Mouse (Mus musculus) gonadal fat pad, adult 2 months (tissue): Measurements from ENCODE around the gene Tdrkh. TPM values are rescaled to one million over a fixed set of nuclear protein-coding genes. Genes with fewer than 3 reads are reported as not detected.

Source experiments
- DNase-seq: peaks from one replicate; pipeline ENCODE4 v3.0.0-alpha.2; 2012; ENCODE audit warnings: low read depth
- polyA plus RNA-seq: library from polyadenylated mRNA; depleted of rRNA; stranded (reverse); fragments of >200 nt; gene quantifications from 2 replicates; pipeline ENCODE4 v1.2.3, GENCODE M21; 2012

The Tdrkh gene
- polyA plus RNA-seq, 1 experiment, result 1.3 TPM

DNA sequence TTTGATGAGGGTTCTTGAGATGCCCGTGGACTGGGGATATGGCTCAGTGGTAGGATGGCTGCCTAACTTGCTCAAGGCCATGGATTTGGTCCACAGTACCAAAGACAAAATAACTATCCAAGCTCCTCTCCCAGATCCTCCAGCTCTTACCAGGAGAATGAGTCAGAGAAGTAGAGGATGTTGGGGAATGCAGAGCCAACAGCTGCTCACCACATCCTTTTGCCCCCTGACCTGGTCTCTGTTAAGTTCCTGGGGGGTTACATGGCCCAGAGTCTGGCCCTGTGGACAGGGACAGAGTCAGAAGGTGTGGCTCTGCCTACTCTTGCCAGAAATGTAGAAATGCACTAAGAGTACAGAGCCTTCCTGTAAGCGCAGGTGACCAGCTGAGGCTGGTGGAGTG is 46.8 kb downstream of the Tdrkh start:
- no peak for DNase-seq

DNA sequence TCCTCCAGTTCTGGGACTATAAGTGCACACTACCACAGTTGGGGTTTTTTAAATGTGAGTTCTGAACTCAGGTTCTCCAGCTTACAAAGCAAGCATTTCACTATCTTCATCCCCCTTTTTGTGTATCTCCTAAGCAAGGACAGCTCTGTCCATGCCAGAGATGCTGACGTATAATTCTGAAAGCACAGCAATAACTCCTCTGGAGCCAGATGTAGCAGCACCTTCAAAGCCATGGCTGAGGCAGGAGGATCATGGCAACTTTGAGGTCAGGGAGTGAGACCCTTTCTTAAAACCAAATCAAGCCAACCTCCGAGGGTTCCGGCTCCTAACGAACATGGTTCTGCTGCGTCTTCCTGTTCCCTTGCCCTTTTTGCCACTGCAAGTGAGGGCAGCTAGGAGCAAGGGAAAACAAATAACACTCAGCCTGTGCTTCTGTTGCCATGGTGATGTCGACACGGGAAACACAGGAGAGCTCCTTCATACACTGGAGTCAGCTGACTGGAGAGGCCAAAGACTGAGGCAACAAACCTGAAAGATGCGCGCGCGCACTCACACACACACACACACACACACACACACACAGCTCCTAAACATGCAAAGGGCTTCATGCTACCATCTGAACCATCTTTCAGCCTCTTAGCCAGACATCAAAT is 51.0 kb downstream of the Tdrkh start:
- no peak for DNase-seq

GRCm38 (mm10) chr3:94465632-94466430 is 52.8 kb downstream of the Tdrkh start:
- no peak for DNase-seq

DNA sequence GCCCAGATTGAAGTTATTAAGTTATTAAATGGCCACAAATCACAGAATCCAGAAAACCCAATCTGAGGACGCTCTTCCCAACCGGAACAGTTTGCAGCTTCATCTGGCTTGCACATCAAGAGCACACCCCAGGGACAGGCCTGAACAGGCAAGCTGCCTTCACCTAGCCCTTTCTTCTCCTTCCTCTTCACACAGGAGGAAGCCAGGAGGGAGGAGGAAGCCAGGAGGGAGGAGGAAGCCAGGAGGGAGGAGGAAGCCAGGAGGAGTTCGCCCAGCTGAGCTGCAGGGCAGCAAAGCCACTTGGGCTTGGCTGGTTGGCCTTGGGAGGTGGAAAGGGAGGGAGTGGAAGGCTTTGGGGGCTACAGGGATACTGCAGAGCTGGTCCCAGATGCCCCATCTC is 55.9 kb downstream of the Tdrkh start:
- no peak for DNase-seq

- no peak for DNase-seq
These were observed 59.5 kb downstream of the Tdrkh start for GRCm38 (mm10) chr3:94472447-94473114.

GRCm38 (mm10) chr3:94473115-94473505 is 60.0 kb downstream of the Tdrkh start:
- DNase-seq, result no peak

GRCm38 (mm10) chr3:94473567-94474232 is 60.6 kb downstream of the Tdrkh start:
- DNase-seq, result no peak

DNA sequence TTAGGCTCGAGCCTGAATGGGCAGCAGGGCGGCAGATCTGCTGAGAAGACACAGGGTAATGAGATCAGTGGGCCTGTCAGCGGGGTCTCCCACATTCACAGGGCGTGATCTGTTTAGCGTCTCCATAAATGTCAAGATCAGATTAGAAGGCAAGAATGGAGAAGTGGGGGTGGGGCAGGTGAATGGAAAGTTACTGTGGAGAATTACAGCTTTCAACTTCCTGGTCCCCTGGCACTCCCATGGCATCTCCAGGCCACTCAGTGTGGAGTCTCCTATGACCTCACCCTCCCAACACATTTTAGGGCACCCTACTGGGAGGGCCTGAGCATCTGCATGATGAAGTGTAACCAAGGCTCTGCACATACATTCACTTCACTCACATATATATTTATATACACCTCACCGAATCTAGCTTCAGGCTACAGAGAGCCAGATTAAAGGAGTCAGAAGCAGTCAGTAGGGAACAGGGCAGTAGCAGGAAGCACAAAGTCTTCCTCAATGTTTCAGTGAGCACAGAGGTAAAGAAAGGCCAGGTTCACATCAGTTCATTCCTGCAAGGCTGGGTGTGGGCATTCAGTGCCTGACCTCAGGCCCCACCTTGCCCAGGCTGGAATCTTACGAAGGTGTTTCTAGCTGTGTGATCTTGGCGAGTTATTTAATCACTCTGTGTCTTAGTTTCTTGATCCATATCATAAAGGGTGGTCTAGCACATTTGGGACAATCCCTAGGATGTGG is 63.4 kb downstream of the Tdrkh start:
- no peak for DNase-seq

GRCm38 (mm10) chr3:94477444-94477843 is 64.4 kb downstream of the Tdrkh start:
- no peak for DNase-seq

GRCm38 (mm10) chr3:94477981-94478422 is 64.9 kb downstream of the Tdrkh start, which contains the start of gene Celf3:
TSS of gene Celf3 (plus strand) at chr3:94478295.
- no peak for DNase-seq

- DNase-seq, result no peak
These were observed 65.6 kb downstream of the Tdrkh start for GRCm38 (mm10) chr3:94478591-94479169.

DNA sequence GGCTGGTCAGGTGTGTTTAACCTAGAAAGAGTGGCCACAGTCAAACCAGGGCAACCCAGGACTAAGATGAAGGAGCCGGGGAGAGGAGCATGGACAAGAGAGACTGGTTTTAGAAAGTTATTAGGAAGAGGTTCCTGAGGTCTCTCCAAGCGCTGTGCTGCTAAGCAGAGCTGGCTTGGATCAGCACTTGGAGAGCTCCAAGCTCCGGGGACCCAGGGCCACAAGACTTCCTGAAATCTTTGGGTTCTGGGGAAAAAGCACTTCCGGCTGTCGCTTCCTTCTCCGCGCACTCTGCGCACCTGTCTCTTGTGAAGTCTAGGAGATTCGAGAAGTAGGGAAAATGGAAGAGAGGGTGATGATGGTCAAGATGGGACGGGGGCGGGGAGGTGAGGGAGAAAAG is 66.5 kb downstream of the Tdrkh start:
- DNase-seq, result no peak

GRCm38 (mm10) chr3:94480291-94480884 is 67.3 kb downstream of the Tdrkh start, which contains the start of gene Riiad1:
TSS of gene Riiad1 (minus strand) at chr3:94480341.
- DNase-seq, result no peak

DNA sequence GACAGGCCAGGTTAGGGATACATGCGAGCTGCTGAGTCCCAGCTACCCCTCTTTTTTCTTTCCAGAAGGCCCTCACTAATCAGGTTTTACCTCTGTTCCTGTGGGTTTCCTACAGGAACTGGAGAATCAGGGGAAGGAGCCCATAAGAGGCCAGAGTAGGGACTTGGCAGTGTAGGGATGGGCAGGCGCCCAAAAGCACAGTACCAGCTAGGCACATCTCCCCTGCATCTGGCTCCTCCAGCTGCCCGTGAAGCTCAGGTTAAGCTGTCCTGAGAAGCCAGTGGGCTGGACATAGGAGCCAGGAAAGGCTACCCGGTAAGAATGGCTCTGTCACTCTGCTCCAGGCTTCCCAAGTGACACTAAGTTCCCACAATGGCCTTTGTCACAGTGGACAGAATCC is 68.4 kb downstream of the Tdrkh start:
- no peak for DNase-seq

DNA sequence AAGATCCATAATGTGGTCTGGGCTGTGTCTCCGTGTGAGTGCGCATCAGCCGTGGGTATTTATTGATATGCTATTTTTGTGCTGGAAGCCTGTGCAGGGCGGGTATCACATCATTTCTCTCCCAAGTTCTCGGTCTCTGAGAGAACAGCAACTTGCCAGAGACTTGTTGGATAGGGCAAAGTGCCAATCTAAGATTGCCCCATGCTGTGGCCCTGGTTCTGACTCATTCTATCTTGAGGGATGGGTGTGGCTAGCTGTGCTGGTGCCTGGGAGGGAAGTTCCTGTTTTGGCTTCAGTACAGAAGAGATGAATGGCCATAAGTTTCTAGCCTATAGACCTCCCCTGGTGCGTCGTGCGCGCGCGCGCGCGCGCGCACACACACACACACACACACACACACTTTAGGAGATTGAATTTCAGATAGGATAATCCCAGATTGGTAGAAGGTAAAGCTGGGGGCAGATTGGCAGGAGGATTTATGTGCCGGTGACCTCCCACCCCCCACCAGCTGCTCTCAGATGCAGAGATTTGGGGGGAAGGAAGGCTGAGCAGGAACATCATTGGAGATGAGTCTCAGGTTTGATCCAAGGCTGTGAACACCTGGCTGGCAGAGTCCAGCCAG is 69.8 kb downstream of the Tdrkh start:
- DNase-seq, result no peak

DNA sequence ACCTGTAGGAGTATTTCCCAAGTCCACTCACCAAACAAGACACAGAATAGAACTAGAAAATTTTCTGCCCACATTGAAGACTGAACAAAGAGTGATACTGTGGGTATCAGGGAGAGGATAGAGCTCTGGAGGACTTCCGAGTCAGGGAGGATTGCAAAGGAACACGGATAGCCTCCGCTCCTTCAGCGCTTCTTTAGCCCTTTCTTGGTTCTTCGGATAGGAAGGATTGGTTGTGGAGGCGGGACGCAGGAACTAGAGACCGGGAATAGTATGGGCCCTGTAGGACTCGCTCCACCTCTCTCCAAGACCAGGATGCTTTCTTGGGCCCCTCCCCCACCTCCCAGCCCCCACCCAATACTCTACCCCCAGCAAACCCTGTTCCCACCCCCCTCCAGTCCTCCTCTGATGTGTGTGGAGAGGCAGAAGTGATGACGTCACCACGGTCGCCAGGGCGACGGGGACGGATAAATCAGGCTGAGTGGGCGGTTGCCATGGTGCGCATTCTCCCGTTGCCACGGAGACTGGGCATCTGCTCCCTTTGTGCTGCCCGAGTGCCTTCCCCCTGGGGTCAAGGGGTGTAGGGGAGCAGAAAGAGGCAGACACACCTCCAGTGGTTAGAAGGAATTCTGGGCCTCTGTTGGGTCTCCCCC is 70.8 kb downstream of the Tdrkh start:
- DNase-seq, result no peak
